Mouse (Mus musculus): ENCODE data around the gene Metap1. TPM values are rescaled to one million over a fixed set of nuclear protein-coding genes. Genes with fewer than 3 reads are reported as not detected.

The Metap1 gene
- polyA plus RNA-seq, 1 experiment from 2014 or later = 38.5 TPM

DNA sequence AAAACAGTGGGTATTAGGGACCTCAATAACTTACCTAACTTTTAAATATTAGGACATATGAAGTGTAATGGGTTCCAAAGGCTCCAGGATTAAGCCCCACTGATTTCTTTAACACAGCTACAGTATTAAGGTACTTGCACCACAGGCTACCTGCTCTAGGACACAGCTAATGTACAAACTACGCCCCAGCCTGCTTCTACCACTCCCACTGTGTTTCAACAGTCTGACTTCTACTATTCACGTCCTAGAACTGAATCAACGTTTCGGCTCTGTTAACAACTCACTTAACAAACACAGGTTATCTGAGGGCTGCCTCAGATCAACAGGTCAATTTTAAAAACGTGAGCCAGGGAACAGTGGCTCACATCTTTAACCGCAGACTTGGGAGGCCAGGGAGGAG lies 25.5 kb downstream of the Metap1 start:
- WGBS = 88% methylated on average over 6 of the region's 6 CpGs
- Histone ChIP-seq H3K27ac (no peak overlapping the region), H3K4me1 (no peaks in the 10 kb centered on the region), H3K4me2 (no peak overlapping the region), H3K9ac (no peak overlapping the region), H3K27me3 (no peaks in the 10 kb centered on the region), H3K4me3 (no peak overlapping the region), H3K9me3 (no peaks in the 10 kb centered on the region), H3K36me3 (peaks cover 78% of the 10 kb centered on the region)
- no peak for ATAC-seq (ENCODE audit: insufficient number of reproducible peaks, low FRiP score, low TSS enrichment, low read depth)

DNA sequence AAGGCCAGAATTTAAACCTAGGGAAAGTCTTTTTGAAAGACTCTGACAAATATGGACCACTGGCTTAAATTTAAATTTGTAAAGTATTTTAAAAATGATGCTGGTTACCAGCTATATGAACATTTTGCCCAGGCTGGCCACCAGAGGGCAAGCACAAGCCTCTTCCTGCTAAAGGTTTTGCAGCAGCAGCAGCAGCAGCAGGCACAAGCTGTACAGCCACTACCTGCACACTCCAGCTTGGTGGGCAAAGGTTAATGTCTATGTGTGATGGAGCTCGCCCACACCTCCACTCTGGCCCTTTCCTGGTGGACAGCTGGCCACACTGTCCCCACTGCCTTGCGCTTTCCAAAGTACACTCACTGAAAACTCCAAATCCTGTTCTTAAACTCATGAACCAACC lies 26.2 kb downstream of the Metap1 start:
- WGBS = 73% methylated on average over 2 of the region's 2 CpGs
- H3K4me1 ChIP-seq = no peaks in the 10 kb centered on the region
- H3K4me2 ChIP-seq = no peak overlapping the region
- no peak overlapping the region for H3K27ac ChIP-seq
- no peak for ATAC-seq (ENCODE audit: insufficient number of reproducible peaks, low FRiP score, low TSS enrichment, low read depth)
- H3K27me3 ChIP-seq = no peaks in the 10 kb centered on the region
- no peak overlapping the region for H3K9ac ChIP-seq
- H3K4me3 ChIP-seq = no peak overlapping the region
- H3K9me3 ChIP-seq = no peaks in the 10 kb centered on the region
- H3K36me3 ChIP-seq = peaks cover 79% of the 10 kb centered on the region

DNA sequence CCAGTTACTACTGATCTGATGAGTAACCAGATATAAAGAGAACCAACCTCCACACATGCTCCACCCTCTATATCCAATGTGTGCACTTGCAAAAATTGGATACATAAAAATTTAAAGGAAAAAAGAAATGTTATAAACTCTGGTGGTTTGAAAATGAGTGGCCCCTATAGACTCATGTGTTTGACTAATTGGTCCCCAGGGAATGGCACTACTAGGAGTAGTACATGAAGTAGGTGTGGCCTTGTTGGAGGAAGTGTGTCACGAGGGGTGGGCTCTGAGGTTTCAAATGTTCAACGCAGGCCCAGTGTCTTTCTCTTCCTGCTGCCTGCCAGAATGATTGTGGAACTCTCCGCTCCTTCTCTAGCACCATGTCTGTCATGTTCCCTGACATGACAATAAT lies 27.5 kb downstream of the Metap1 start:
- no peak for ATAC-seq (ENCODE audit: insufficient number of reproducible peaks, low FRiP score, low TSS enrichment, low read depth)
- Histone ChIP-seq H3K4me1 (no peaks in the 10 kb centered on the region), H3K9me3 (no peaks in the 10 kb centered on the region), H3K27ac (no peak overlapping the region), H3K9ac (no peak overlapping the region), H3K36me3 (peaks cover 81% of the 10 kb centered on the region), H3K4me3 (no peak overlapping the region), H3K27me3 (no peaks in the 10 kb centered on the region), H3K4me2 (no peak overlapping the region)
- 90% methylated on average over 3 of the region's 3 CpGs for WGBS

DNA sequence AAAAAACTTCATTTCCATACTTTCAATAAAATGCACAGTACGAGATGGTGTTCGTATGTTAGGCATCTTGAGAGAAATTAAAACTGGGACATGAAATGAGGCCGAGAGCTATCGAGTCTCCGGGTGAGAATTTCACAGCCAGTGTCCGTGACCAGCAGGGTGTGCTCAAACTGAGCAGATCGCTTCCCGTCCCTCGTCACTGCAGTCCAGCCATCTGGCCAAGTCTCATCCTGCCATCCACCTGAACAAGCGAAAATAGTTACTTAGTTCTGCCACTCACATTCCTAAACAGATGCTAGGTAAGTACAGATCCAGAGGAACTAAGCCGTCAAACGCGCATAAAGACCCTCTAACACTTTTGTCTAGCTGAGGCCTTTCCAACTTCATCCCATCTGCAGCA lies 29.1 kb downstream of the Metap1 start:
- Histone ChIP-seq H3K4me3 (no peak overlapping the region), H3K9ac (no peak overlapping the region), H3K36me3 (peaks cover 79% of the 10 kb centered on the region), H3K27ac (no peak overlapping the region), H3K4me1 (no peaks in the 10 kb centered on the region), H3K9me3 (no peaks in the 10 kb centered on the region), H3K4me2 (no peak overlapping the region), H3K27me3 (no peaks in the 10 kb centered on the region)
- WGBS = 79% methylated on average over 13 of the region's 13 CpGs
- ATAC-seq (ENCODE audit: insufficient number of reproducible peaks, low FRiP score, low TSS enrichment, low read depth) = no peak

DNA sequence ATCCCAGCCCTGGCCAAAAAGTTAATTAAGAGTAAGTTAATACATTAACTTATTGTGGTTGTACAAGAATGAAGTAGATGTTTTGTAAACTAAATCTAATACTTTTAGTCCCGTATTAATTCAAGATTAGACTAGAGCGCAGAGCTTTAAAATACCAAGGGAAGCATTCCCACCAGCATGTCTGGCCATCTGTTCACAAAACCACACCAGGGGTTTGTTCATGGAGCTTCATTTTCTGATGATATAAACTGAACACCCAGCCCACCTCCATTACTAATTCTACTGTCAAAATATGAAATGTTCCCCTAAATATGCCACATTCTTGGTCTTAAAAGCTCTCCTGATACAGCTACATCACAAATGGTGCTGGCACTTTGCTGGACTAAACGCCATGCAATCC lies 30.9 kb downstream of the Metap1 start:
- H3K4me3 ChIP-seq = no peak overlapping the region
- no peaks in the 10 kb centered on the region for H3K27me3 ChIP-seq
- H3K9me3 ChIP-seq = no peaks in the 10 kb centered on the region
- H3K36me3 ChIP-seq = peaks cover 80% of the 10 kb centered on the region
- no peak overlapping the region for H3K27ac ChIP-seq
- no peak overlapping the region for H3K4me2 ChIP-seq
- H3K9ac ChIP-seq = no peak overlapping the region
- no peak for ATAC-seq (ENCODE audit: insufficient number of reproducible peaks, low FRiP score, low TSS enrichment, low read depth)
- H3K4me1 ChIP-seq = no peaks in the 10 kb centered on the region
- WGBS = 97% methylated on average over 3 of the region's 3 CpGs

DNA sequence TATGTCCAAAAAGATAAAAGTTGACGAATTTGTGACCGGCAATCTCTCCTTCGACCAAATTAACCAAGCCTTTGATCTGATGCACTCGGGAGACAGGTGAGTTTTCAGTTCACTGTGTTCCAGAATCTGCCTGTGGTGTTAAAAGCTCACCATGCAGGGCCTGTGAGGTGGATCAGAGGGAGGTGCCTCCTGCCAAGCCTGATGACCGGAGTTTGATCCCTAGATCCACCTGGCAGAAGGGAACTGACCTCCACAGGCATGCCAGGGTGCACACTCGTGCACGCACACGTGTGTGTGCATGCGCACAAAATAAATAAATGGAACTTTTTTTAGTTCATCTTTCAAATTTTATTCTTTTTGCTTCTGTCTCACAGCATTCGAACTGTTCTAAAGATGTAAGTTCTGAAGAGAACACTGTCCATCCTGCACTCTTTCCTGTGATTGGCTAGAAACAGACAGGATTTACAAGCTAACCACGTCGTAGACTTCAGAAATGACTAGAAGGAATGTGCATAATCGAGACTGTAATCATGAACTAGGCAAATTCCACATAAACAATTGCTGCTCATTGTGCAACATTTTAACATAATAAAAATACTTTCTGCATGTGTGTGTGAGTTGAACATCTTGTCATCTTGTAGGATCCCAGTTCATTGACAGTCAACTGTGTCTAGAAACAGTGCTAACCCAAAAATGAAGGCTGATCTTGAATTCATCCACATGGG lies 34.4 kb downstream of the Metap1 start:
- no peaks in the 10 kb centered on the region for H3K9me3 ChIP-seq
- H3K4me1 ChIP-seq = no peaks in the 10 kb centered on the region
- H3K9ac ChIP-seq = no peak overlapping the region
- no peak overlapping the region for H3K4me2 ChIP-seq
- peaks cover 86% of the 10 kb centered on the region for H3K36me3 ChIP-seq
- ATAC-seq (ENCODE audit: insufficient number of reproducible peaks, low FRiP score, low TSS enrichment, low read depth) = no peak
- WGBS = 83% methylated on average over 13 of the region's 13 CpGs
- no peak overlapping the region for H3K27ac ChIP-seq
- no peak overlapping the region for H3K4me3 ChIP-seq
- no peaks in the 10 kb centered on the region for H3K27me3 ChIP-seq

DNA sequence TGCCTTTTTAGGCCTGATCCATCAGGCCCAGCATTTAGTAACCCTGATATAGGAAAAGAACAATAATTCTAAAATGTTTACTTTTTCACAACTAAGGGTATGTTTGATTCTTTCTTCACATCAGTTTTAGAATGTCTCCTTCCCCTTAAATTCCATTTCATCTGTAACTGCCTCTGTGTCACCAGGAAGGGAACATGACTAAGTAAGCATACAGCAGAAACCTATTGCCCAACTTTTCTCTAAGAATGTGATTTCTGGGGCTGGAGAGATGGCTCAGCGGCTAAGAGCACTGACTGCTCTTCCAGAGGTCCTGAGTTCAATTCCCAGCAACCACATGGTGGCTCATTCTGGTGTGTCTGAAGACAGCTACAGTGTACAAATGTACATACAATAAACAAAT lies 35.1 kb downstream of the Metap1 start:
- H3K27ac ChIP-seq = no peak overlapping the region
- ATAC-seq (ENCODE audit: insufficient number of reproducible peaks, low FRiP score, low TSS enrichment, low read depth) = no peak
- H3K4me3 ChIP-seq = no peak overlapping the region
- H3K9me3 ChIP-seq = no peaks in the 10 kb centered on the region
- H3K4me1 ChIP-seq = no peaks in the 10 kb centered on the region
- no peak overlapping the region for H3K9ac ChIP-seq
- peaks cover 84% of the 10 kb centered on the region for H3K36me3 ChIP-seq
- H3K27me3 ChIP-seq = no peaks in the 10 kb centered on the region
- WGBS = 98% methylated on average over 1 of the region's 1 CpGs
- H3K4me2 ChIP-seq = no peak overlapping the region

DNA sequence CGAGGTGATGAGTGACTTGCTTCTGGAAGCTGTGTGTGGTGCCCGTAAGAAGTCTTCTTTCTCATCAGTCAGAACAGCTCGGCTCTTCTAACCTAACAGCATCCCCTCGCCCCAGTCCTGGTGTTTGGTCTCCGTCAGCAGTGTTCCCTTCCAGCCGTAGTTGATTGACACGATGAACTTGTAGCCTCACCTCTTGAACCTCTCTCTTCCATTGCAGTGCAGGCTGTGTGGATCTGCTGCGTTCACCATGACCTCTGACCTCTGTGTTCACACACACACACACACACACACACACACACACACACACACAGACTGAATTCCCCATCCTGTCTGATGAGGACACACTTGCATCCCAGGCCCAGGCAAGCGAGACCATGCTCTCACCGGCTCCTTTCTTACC lies 37.1 kb downstream of the Metap1 start:
- ATAC-seq (ENCODE audit: insufficient number of reproducible peaks, low FRiP score, low TSS enrichment, low read depth) = no peak
- no peaks in the 10 kb centered on the region for H3K4me1 ChIP-seq
- H3K27ac ChIP-seq = no peak overlapping the region
- WGBS = 93% methylated on average over 10 of the region's 10 CpGs
- no peaks in the 10 kb centered on the region for H3K27me3 ChIP-seq
- no peaks in the 10 kb centered on the region for H3K9me3 ChIP-seq
- no peak overlapping the region for H3K4me2 ChIP-seq
- no peak overlapping the region for H3K4me3 ChIP-seq
- H3K9ac ChIP-seq = no peak overlapping the region
- H3K36me3 ChIP-seq = peaks cover 84% of the 10 kb centered on the region

DNA sequence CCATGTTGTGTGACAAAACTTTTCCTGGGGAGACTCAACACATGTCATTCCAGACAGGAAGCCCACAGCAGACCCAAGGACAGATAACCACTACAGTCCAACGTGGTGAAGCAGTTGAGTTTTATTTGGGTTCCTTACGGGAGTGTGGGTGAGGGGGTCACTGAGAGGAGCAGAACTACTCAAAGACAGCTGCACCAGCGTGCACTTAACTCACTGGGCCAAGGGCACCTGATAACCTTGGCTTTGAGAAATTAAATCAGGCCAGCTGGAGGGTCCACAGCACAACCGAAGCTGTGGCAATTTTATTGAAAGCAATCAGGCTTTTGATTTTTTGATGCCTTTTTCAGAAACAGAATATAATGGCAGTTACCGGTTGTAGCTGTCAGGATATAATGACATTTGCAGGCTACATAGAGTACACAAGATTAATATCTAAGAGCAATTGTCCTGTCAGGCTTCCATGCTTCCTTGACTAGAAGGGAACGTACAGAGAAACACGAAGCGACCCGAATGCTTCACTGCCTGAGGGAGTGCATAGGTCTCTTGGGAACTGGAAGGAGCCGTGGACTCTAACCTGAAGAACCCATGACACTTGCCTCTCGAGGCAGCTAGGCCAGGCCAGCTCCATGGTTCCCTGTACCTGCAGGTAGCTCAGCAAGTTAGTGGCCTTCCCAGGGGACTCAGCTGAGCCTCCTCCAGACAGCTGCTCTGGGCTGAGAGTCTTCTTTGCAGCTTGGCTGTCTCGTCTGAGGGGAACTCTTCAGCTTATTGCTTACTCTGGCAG lies 41.0 kb downstream of the Metap1 start:
- no peak for ATAC-seq (ENCODE audit: insufficient number of reproducible peaks, low FRiP score, low TSS enrichment, low read depth)
- Histone ChIP-seq H3K9me3 (no peaks in the 10 kb centered on the region), H3K27ac (no peak overlapping the region), H3K27me3 (no peaks in the 10 kb centered on the region), H3K36me3 (peaks cover 75% of the 10 kb centered on the region), H3K4me3 (no peak overlapping the region), H3K4me1 (peaks cover 6% of the 10 kb centered on the region; the same call in 1 of the 2 replicates), H3K9ac (no peak overlapping the region), H3K4me2 (no peak overlapping the region)
- WGBS = 70% methylated on average over 12 of the region's 12 CpGs

DNA sequence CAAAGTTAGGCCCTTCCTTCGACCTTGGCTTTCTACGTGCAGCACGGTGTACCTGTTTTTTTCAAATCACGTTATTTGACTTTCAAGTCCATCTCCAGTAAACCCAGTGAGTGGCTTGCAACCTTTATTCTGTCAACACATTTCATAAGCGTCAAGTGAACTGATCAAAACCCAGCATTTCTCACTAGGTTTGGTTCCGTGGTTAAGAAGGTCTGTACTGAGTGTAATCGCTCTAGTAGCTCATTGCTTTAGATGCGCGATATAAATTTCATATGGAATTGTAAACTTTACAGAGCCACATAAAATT lies 45.9 kb downstream of the Metap1 start:
- peak overlapping the region; percentile 96 for H3K4me3 ChIP-seq
- WGBS = 2% methylated on average over 9 of the region's 9 CpGs
- H3K9ac ChIP-seq = peak overlapping the region; percentile 87
- peak overlapping the region; percentile 47 for H3K4me2 ChIP-seq
- peaks cover 32% of the 10 kb centered on the region for H3K36me3 ChIP-seq
- H3K4me1 ChIP-seq = peaks cover 11% of the 10 kb centered on the region
- H3K27ac ChIP-seq = peak overlapping the region; percentile 91
- ATAC-seq (ENCODE audit: insufficient number of reproducible peaks, low FRiP score, low TSS enrichment, low read depth) = no peak
- no peaks in the 10 kb centered on the region for H3K9me3 ChIP-seq
- H3K27me3 ChIP-seq = no peaks in the 10 kb centered on the region

DNA sequence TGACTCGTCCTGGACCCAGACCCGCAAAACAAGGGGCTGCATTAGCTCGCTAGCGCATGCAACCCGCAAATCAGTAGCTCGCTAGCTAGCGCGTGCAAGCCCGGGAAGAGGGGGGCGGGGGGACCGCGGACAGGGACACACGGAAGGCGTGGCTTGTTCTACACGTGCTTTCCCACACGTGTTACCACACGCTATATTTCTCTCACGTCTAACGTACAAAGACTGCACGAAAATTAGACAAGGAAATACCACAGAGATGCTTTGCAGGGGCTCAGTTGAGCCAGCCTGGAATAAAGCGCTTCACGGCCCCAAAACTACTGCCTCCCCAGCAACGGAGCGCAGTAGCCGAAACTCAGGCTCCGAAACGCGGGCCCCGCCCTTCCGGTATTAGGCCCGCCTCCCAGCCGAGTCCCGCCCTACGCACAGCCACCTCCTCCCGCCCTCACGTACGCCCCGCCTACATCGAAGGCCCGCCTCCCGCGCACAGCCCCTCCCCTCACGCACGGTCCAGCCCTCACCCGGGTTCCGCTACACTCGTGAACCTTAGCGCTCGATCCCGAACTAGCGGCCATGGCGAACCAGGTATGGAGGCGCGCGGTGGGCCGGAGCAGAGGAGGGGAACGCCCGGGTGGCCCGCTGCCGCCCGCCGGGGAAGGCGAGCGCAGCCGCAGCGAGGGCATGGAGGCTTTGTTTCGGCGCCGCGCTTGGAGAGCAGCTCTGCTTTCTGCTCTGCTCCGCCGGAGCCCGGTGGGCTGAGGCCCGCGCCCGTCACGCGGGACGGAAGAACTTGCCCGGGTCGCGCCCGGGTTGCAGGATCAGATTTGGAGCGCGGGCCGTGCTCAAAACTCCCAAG lies 46.5 kb downstream of the Metap1 start, which contains the start of gene Adh5:
Adh5 (plus strand) TSS at position 482 of the 853 bp plus-strand sequence.
- peaks cover 26% of the 10 kb centered on the region for H3K36me3 ChIP-seq
- peak; percentile 99 for ATAC-seq (ENCODE audit: insufficient number of reproducible peaks, low FRiP score, low TSS enrichment, low read depth)
- peak within 1 kb of the TSS; percentile 96 for H3K4me3 ChIP-seq
- H3K4me1 ChIP-seq = peaks cover 11% of the 10 kb centered on the region
- peak within 1 kb of the TSS; percentile 87 for H3K9ac ChIP-seq
- H3K9me3 ChIP-seq = no peaks in the 10 kb centered on the region
- H3K27ac ChIP-seq = peak within 1 kb of the TSS; percentile 91
- under 1% methylated on average over 86 of the region's 86 CpGs for WGBS
- no peaks in the 10 kb centered on the region for H3K27me3 ChIP-seq
- H3K4me2 ChIP-seq = peak within 1 kb of the TSS; percentile 83

DNA sequence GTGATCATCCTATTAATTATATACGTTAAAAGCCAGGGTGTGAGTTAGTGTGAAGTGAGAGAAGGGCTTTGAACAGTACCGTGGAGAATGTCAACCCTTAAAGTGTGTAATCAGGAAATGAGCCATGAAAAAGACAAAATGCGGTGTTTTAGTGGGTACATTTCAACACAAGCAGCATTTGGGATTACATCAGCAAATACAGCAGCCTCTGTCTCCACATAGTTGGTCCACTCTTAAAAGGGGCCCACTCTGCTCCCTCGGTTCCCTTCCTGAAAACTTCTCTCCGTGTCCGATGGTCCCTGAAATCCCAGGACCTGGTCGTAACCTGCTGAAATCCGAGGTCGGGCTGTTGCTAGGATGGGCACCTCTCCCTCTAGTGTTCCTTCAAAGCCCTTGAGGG lies 47.1 kb downstream of the Metap1 start:
- Histone ChIP-seq H3K4me2 (peak overlapping the region; percentile 83), H3K4me3 (peak overlapping the region; percentile 96), H3K9me3 (no peaks in the 10 kb centered on the region), H3K27ac (peak overlapping the region; percentile 91), H3K9ac (peak overlapping the region; percentile 50), H3K27me3 (no peaks in the 10 kb centered on the region), H3K4me1 (peaks cover 11% of the 10 kb centered on the region), H3K36me3 (peaks cover 22% of the 10 kb centered on the region)
- 0 out of 2 replicates have a peak, but pooled peaks have one; percentile 3 for ATAC-seq (ENCODE audit: insufficient number of reproducible peaks, low FRiP score, low TSS enrichment, low read depth)
- 3% methylated on average over 9 of the region's 9 CpGs for WGBS
